9 mouse cellular contexts compared by ENCODE assay signal in the genomic region with DNA sequence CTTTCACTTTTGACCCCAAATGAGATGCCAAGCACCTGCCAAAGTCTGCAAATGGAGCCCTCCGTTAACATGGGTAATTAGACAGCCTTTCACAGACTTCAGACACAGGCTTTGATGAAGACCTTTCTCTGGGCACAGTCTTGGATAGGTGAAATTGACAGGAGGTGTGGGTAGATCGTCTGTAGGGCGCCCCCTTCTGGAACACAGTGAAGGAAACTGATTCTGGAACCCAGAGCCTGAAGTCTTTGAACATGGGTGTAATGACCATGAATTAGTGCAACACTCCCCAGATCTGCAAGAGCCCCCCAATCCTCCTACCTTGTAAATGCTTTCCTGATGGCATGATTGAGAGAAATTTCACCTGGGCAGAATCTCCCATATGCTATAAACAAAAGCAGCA.
DNase-seq lines count a peak whose midpoint lies in the region; ATAC-seq and TF ChIP-seq lines count a peak whose summit lies in the region.
"Had no signal": no experiment of that assay in that cellular context is flagged by ENCODE, and none has a peak within 500 bp of the region (broad histone marks: within the 10 kb centered on the region; RNA-seq: fewer than 3 reads in every experiment).

No protein-coding gene starts in this region.

- TF ChIP-seq EP300 in heart, postnatal 0 days (IDR thresholded peaks at IDR 0.05; ENCODE audit: low read depth) = no peak

- no peak overlapping the region for H3K4me3 ChIP-seq in heart, postnatal 0 days (ENCODE audit: low read depth, low read length)
- H3K4me3 ChIP-seq in thymus, adult 2 months (ENCODE audit: control insufficient read depth, insufficient read depth, low read length) = no peak overlapping the region
- no peak overlapping the region for H3K4me3 ChIP-seq in intestine, embryonic 15.5 days (replicated peaks)
- H3K4me3 ChIP-seq: limb, embryonic 15.5 days had no signal

- 26% methylated on average over 3 of the region's 3 CpGs for WGBS in heart, postnatal 0 days
- WGBS in thymus, adult 2 months = 36% methylated on average over 3 of the region's 3 CpGs
- WGBS in intestine, embryonic 15.5 days = 32% methylated on average over 3 of the region's 3 CpGs

- no peak for ATAC-seq in heart, postnatal 0 days (ENCODE audit: insufficient read depth, low read depth)
- ATAC-seq in intestine, embryonic 15.5 days = no peak

- no peak overlapping the region for H3K27ac ChIP-seq in heart, postnatal 0 days (ENCODE audit: low read depth)
- no peak overlapping the region for H3K27ac ChIP-seq in thymus, adult 2 months (ENCODE audit: control insufficient read depth, insufficient read depth, low read length)
- H3K27ac ChIP-seq in intestine, embryonic 15.5 days = no peak overlapping the region
- H3K27ac ChIP-seq: limb, embryonic 15.5 days had no signal

- H3K27me3 ChIP-seq in heart, postnatal 0 days (ENCODE audit: control insufficient read depth, insufficient read depth, low read length) = no peaks in the 10 kb centered on the region
- no peaks in the 10 kb centered on the region for H3K27me3 ChIP-seq in thymus, adult 2 months (ENCODE audit: control insufficient read depth, insufficient read depth, low read length)
- H3K27me3 ChIP-seq in intestine, embryonic 15.5 days (replicated peaks) = no peaks in the 10 kb centered on the region
- H3K27me3 ChIP-seq: limb, embryonic 15.5 days had no signal

- H3K4me1 ChIP-seq in heart, postnatal 0 days (ENCODE audit: control insufficient read depth, insufficient read depth) = no peaks in the 10 kb centered on the region
- H3K4me1 ChIP-seq in thymus, adult 2 months (replicated peaks; ENCODE audit: control insufficient read depth, insufficient read depth, low read length) = no peaks in the 10 kb centered on the region
- no peaks in the 10 kb centered on the region for H3K4me1 ChIP-seq in intestine, embryonic 15.5 days (replicated peaks)
- H3K4me1 ChIP-seq: limb, embryonic 15.5 days had no signal

- no peaks in the 10 kb centered on the region for H3K9me3 ChIP-seq in heart, postnatal 0 days (replicated peaks; ENCODE audit: control insufficient read depth, low read length)
- H3K9me3 ChIP-seq in intestine, embryonic 15.5 days = no peaks in the 10 kb centered on the region
- H3K9me3 ChIP-seq: limb, embryonic 15.5 days had no signal

- no peak for DNase-seq in heart, postnatal 0 days (ENCODE audit: low spot score)
- DNase-seq in heart, postnatal 25 days (ENCODE audit: low spot score) = no peak
- DNase-seq in thymus, adult 2 months = peak; percentile 41
- no peak for DNase-seq in thymus, adult 18-20 months
- DNase-seq in c-Kit-positive CD71-negative TER-119-negative erythroid progenitor cells, embryonic 14.5 days (ENCODE audit: low read depth) = peak; percentile 14
- DNase-seq in thymus, postnatal 36 days = peak; percentile 24 to 37
- DNase-seq in left cerebral cortex, postnatal 4 days = no peak

- no peak for TF ChIP-seq POLR2A in thymus, adult 2 months (IDR thresholded peaks at IDR 0.05; ENCODE audit: control insufficient read depth, extremely low read depth, insufficient read depth, low read length, poor library complexity)

- no peaks in the 10 kb centered on the region for H3K36me3 ChIP-seq in heart, postnatal 0 days (replicated peaks; ENCODE audit: control insufficient read depth, insufficient read depth, low read length)
- H3K36me3 ChIP-seq in thymus, adult 2 months (ENCODE audit: control insufficient read depth, insufficient read depth, low read length) = no peaks in the 10 kb centered on the region
- no peaks in the 10 kb centered on the region for H3K36me3 ChIP-seq in intestine, embryonic 15.5 days
- H3K36me3 ChIP-seq: limb, embryonic 15.5 days had no signal

- TF ChIP-seq CTCF in heart, postnatal 0 days (IDR thresholded peaks at IDR 0.05; ENCODE audit: low read depth) = peak; percentile 27; the same call in 1 of the 2 replicates
- no peak for TF ChIP-seq CTCF in thymus, adult 2 months (IDR thresholded peaks at IDR 0.05; ENCODE audit: borderline replicate concordance, control insufficient read depth, extremely low read depth, insufficient read depth, low read length, poor library complexity)

- no peak overlapping the region for H3K4me2 ChIP-seq in heart, postnatal 0 days (ENCODE audit: low read depth, low read length)
- H3K4me2 ChIP-seq in intestine, embryonic 15.5 days (replicated peaks) = no peak overlapping the region
- H3K4me2 ChIP-seq: limb, embryonic 15.5 days had no signal

- intact Hi-C loops in heart, postnatal 25 days (cut with DNase I) = loop anchor here (2.0 kb wide), 1 partner anchor 436 kb away; no protein-coding TSS in a partner anchor
- intact Hi-C loops in left cerebral cortex, postnatal 4 days (cut with DNase I) = no loop called here

- no peak overlapping the region for H3K9ac ChIP-seq in heart, postnatal 0 days (replicated peaks; ENCODE audit: low read depth, low read length)
- no peak overlapping the region for H3K9ac ChIP-seq in intestine, embryonic 15.5 days
- H3K9ac ChIP-seq: limb, embryonic 15.5 days had no signal

Comparison
In these comparisons a context has a peak if more than half of its experiments do, and no peak if none do; other contexts are left out.
1. DNase-seq: peak in thymus, adult 2 months (single experiment), c-Kit-positive CD71-negative TER-119-negative erythroid progenitor cells, embryonic 14.5 days (single experiment) and thymus, postnatal 36 days (2 of 2); none in heart, postnatal 0 days (single experiment), heart, postnatal 25 days (single experiment), thymus, adult 18-20 months (0 of 2) and left cerebral cortex, postnatal 4 days (single experiment).